Mouse (Mus musculus): Measurements from ENCODE around the gene Ttc7.
A peak's percentile ranks its signal among the peaks of the same experiment; 100 is the strongest.

Gene Ttc7

DNA sequence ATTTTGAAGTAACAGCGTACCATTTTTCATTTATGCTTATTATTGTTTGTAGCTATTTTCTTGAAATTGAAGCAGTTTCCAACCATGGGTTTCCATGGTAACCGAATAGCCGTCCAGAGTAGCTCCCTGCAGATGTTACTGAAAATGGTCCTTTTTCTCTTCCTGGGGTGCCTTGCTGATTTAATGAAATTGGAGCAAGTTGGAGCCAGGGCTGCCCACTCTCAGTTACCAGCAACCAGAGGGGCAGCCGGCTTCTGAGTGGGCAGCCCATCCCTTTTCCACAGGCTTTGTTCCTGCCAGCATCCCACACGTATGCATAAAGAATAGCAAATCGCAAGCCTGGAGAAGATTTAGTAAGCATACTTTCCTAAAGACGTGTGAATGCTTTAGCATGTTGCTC, 89.5 kb downstream of the Ttc7 start:
- no peak for DNase-seq

DNA sequence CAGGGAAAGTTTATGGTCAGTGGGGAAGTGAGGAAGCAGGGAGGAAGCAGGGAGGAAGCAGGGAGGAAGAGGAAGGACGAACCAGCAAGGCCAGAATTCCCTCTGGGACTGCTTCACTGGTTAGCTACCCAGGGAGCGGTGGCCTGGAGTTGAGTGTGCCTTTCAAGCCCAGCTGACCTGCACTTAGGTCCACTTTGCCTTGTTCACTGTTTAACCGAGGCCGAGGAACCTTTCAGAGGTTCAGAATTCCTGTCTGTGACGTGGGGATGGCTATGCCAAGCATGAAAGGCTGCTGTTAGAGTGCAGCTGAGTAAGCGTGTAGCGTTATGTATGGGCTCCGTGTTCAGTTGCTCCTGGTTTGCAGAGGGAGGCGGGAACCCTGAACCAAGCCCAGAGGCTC, 90.6 kb downstream of the Ttc7 start:
- no peak for DNase-seq

DNA sequence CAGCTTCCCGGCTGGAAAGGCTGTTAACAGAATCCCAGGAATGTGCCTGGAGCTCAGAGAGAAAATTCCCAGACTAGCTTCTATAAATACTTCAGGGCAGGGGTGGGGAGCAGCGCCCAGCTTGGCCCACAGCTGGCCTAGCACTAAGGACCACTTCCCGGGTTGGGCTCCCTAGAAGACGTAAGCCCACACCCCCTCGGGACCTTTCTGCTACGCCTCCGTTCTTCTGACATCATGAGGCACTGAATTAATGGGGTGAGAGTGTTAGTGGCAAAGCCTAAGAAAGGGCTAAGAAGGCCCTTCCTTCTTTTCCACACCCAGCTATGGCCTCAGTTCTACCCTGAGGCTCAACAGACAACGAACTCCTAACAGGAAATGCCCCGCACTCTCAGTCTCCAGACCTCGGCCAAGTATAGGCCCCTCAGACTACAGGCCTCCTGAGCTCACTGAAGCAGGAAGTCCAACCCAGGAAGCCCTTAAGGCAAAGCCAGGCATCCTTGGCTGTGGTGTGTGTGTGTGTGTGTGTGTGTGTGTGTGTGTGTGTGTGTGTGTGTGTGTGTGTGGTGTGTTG, 93.3 kb downstream of the Ttc7 start:
- no peak for DNase-seq

DNA sequence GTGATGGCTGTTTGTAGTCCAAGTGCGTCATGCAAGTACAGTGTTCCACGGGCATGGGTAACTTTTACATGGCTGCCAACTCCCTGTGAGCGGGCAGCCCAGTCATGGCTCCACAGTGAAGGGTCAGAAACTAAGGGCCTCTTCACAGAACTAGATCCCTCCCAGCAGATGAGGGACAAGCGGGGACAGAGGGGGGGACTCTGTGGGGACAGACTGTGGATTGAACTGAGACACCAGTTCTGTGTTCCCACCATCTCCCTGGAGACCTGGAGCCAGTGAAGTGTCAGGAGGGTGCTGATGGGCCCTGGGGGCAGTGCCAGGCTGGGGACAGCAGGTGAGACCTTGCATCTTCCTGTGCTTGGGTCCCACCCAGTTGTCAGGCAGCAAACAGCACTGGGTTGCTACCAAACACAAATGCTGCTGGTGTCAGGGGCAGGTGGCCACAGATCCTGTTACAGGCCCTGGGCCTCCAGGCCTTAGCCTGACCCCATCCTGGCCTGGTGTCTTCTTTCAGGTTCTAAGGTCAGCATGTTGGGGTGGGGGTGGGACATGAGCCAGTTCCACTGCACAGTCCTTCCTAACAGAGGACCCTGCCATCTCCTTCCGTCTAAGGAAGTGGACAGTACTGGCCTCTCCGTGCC, 94.3 kb downstream of the Ttc7 start:
- no peak for DNase-seq

DNA sequence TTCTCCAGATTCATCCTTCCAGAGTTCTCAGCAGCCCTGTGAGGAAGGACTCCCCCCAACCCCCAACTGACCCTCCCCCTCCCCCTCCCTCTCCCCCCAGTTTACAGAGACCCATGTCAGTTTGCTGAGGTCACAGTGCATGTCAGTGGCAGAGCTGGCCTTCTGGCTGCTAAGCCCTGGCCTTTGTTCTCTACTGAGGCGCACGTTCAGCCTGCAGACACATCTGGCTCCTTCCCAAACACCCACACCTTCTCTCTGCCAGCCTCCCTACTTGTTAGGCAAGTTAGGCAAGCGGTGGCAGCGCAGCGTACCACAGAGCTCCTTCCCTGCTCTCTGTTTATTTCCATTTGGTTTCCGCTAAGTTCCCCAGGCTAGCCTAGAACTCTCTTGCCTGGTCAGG, 94.8 kb downstream of the Ttc7 start:
- no peak for DNase-seq

DNA sequence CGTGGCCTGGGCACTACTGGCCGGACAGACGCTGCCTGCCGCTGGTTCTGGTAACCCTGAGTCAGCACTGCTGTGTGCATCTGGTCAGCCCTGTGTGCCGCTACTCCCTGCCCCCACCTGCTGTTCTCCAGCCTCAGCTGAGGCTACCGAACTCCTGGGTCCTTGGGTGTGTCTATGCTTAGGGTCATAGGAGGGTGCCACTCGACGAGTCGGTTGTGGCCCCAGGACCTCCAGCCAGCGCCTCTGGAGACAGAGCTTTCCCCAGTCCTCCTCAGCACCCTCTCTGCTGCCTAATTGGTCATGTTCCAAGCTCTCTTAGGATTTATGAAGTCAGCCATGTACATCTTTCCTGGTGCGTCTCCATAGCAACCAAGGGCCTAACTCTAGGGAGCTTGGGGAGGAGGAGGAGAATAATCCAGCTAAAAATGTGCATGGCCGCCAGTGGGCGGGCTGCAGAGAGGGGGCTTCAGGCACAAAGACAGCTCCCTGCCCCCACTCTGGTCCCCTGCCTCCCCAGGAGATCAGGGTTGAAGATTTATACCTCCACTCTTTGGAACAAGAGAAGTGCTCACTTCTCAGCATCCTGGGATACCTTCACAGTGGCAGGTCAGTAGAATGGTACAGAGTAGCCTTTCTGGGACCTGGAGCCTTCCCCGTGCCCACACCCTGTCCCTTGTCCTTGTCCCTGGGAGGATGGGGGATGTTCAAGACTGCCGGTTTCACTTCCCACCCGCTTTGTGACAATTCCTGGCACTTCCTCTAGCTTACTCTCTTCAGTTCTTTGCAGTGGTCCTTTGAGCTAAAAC, 95.9 kb downstream of the Ttc7 start:
- no peak for DNase-seq

DNA sequence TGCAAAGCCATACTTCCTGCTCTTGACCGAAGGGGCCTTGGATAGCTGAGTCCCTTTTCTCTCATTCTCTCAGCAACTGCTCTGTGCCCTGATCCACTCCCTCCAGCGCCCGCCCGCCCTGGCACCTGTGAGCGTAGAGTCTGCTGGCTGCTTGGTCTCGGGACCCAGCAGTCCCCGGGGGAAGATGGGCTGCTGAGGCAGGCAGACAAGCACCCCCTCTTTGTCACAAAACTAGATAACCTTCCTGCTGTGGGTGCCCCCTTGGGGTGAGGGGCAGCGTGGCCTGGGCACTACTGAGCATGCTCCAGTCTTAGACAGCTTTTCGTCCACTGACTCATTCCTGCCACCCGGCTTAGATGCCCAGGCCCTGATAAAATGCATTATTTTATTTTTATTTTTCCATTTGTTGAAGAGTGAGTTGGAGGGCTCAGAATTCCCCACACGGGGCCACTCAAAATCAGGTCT, 96.5 kb downstream of the Ttc7 start:
- no peak for DNase-seq

DNA sequence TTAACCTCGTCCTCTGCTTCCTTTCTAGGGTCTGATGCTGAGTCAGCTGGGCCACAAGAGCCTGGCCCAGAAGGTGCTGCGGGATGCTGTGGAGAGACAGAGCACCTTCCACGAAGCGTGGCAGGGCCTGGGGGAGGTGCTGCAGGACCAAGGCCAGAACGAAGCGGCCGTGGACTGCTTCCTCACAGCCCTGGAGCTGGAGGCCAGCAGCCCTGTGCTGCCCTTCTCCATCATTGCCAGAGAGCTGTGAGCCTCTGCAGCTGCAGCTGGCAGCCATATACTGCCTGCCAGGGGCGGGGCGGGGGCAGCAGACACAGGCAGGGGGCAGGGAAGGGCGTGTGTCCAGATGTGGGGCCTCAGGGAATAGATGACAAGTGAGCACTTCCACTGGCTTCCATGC, 97.1 kb downstream of the Ttc7 start:
- DNase-seq: no peak

DNA sequence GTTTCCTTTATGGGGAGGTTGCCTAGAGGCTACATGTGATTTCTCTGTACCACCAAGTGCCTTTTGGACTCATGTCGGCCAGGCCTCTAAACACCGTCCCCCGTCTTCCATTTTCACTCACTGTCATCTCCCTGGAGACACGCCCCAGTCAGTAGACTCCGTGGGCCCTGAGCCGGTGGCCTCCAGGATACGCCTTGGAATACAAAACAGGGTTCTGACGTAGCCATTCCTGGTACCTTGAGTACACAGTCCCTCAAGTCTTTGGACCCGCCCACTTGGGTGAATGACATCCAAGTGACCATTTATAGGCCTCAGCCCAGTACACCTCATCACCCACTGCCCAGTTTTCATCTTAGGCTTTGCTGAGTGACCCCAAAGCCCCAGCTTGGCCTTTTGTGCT, 98.0 kb downstream of the Ttc7 start:
- DNase-seq: no peak

DNA sequence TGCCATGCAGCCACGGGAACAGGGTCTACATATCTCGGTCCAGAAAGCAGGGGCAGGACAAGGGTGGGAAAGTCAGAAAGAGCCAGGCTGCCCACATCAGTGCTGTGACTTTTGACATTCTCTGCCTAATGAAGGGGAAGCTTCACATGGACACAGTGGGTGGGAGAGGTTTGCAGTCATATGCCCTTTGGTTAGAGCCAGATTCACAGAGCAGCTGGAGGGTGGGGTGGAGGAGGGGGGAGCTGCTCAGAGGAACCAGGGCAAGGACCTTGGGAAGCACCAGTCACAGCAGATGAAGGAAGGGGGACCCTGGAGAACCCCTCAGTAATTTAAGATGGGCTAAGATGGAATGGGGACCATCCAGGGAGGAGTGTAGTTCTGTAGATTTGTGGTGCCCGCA, 103.1 kb downstream of the Ttc7 start:
- no peak for DNase-seq

DNA sequence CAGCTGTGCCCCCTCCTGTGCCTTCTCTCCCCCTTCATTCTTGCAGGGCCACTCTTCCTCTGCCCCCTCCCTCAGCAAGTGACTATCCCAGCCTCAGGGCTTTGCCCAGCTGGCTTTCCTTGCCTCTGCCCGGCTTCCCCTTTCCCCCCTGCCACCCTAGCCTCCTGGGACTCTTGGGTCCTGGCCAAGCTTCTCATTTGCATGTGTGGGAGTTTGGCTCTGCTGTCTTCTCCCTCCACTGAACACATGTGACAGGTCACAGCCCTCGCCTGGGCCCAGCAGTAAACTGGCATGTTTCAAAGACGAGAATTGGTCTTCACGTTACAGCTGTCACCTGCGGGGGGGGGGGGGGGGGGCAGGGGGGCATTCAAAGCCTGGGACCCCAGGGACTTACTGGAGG, 104.4 kb downstream of the Ttc7 start:
- peak; percentile 63 to 64 for DNase-seq

DNA sequence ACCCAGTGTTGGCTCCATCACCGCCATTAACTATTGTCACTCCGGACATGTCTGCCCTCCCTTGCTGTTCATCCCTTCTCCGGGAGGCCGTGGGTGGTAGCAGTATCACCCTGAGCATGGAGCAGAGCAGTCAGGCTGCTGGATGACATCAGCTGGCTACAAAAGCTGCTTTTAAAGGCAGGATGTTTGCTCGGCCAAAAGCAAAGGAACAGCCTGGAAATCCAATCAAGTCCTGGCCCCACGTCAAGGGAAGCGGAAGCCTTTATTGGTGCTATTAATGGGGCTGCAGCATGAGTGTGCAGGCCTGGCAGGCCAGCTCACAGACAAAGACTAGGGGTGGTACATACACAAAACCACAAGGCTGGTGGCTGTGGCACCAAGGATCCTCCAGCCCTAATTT, 108.6 kb downstream of the Ttc7 start:
- DNase-seq: no peak

DNA sequence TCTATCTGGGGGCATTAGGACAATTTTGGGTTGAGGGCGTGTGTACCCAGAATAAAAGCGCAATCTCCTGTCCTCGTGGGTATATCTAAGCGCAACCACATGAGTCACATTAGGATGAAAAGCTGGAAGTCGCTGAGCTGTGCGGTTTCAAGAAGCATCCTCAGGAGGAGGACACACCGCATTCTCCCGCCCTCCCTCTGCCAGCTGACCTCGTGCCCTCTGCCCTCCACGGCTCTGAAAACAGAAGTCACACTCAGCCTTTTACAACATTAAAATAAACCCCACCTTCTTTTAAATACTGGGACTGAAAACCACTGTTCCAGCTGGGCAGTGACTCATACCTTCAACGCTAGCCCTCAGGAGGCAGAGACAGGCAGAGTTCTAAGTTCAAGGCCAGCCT, 114.4 kb downstream of the Ttc7 start:
- no peak for DNase-seq

DNA sequence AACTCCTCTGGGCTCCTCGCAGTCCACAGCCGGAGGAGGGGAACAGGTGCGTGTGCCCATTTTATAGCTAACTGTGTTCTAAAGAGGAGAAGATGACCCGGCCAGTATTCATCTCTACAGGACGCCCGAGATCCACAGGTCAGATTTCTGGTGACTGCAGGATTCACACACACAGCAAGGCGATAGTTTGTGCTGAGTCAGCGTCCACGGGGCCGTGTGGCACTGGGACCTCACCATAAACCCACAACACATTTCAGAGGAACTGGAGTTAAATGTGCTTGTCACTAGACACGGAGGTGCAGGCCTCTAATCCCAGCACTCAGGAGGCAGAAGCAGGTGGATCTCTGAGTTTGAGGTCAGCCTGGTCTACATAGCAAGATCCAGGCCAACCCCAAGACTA, 119.8 kb downstream of the Ttc7 start:
- no peak for DNase-seq

DNA sequence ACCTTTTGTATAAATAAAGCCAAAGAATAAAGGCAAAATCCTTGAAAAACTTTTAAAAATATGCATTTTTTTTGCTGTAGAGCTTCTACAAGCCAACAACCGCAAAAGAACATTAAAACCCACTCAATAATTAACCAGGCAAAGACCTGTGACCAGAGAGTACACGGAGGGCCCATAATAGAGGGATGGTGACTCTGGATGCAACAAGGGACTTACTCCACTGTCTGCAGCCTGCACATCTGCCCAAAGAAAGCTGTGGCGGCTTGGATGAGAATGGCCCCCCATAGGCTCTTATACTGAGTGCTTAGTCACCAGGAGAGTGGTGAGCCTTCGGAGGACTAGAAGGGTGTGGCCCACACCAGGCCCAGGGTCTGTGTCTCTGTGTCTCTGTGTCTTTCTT, 120.8 kb downstream of the Ttc7 start:
- DNase-seq: no peak

DNA sequence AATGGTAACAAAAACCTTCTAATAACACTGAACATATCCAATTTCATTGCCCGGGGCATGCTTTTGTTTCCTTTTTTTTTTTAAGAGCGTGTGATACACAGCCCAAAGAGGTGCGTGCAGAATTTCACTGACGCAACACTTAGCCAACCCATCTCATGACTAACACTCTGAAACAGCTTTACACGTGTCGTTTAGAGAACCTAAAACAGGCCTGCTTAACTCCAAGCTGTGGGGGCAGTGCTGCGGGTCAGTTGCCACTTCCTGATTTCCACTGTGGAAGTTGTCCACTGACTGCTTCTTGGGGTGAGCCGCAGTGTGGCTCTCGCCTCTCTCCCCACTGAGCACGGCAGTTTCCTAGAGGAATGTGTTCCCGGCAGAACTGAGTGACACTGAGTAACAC, 122.9 kb downstream of the Ttc7 start:
- DNase-seq: no peak

DNA sequence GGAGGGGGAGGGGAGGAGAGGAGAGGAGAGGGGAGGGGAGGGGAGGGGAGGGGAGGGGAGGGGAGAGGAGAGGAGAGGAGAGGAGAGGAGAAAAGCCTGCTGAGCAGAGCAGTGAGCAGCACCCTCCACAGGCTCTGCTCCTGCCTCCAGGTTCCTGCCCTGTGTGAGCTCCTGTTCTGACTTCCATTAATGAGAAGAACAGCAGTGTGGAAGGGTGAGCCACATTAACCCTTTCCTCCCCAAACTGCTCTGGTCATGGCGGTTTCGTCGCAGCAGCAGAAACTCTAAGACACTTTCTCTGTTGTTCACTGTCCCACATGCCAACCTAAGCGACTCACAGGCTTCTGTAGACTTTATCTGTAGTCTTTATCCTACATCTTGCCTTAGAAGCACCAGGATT, 124.0 kb downstream of the Ttc7 start:
- DNase-seq: no peak

DNA sequence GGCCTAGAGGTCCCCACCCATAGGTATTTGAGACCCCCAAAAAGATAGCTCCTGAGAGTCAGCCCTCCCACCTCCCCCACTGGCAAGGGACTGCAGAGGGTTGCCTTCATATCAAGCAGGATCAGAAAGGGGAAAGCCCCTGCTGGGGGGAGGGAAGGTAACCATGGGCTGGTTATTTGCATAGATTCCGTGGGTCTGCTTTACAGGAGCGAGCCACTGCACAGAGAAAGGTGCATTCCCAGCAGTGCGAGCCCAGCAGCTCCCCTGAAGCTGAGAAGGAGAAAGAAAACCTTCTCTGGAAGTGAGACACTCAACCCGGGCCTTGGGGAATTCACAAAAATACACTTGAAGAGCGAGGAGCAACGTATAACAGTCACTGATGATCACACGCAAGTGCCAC, 135.4 kb downstream of the Ttc7 start:
- DNase-seq: no peak

DNA sequence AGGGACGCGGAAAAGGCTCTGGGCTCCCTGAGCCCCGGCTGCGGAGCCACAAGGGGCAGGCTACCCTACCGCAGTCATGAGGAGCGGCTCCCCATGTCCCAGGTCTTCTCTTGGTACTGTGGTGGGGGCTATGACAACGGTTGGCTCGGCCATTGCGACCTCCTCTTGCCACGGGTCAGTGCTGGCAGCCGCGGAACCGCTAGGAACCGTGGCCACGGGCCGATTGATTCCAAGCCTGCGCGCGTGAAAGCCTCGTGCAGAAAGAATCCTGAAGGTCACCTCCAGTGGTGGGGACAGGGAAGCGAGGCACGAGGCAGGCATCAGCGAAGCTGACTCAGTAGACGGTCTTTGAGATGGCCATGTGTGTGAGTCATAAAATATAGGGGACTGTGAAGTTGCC, 144.8 kb downstream of the Ttc7 start, which contains the start of gene Stpg4:
TSS of gene Stpg4 (minus strand) at position 231 of the 400 bp plus-strand sequence.
- DNase-seq: no peak

DNA sequence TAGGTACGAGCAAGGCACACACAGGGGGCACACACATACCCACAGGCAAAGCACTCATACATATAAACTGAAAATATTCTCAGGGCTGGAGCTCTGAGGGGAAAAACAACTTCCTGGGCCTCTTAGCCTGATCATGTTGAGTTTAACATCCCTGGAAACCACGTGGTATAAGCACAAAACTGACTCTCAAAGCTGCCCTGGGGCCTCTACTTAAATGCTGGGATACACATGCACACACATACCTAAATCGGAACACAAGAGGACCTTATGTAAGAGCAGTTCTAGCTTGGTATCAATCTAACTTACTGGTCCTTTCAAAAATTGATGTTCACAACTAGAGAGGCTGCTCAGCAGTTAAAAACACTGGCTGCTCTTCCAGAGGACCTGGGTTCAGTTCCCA, 146.7 kb downstream of the Ttc7 start:
- DNase-seq: no peak

All from spleen, adult 18-20 months (tissue).